32 mouse cellular contexts compared by ENCODE assay signal in genomic region chr4:108037027-108037426, GRCm38 (mm10). TPM values are rescaled to one million over a fixed set of nuclear protein-coding genes. Genes with fewer than 3 reads are reported as not detected.
A peak's percentile ranks its signal among the peaks of the same experiment; 100 is the strongest.
DNase-seq lines count a peak whose midpoint lies in the region; ATAC-seq and TF ChIP-seq lines count a peak whose summit lies in the region.
"Had no signal": no experiment of that assay in that cellular context is flagged by ENCODE, and none has a peak within 500 bp of the region (broad histone marks: within the 10 kb centered on the region; RNA-seq: fewer than 3 reads in every experiment).

No protein-coding gene starts in this region.

- 75% methylated on average over 8 of the region's 8 CpGs for WGBS in heart, adult 2 months
- 71% methylated on average over 8 of the region's 8 CpGs for whole genome bisulfite sequencing in liver, adult 2 months
- WGBS in neural tube, embryonic 15.5 days: 64% methylated on average over 8 of the region's 8 CpGs
- WGBS in midbrain, embryonic 11.5 days: 75% methylated on average over 8 of the region's 8 CpGs

- no peaks in the 10 kb centered on the region for H3K9me3 ChIP-seq in neural tube, embryonic 15.5 days (replicated peaks)
- no peaks in the 10 kb centered on the region for H3K9me3 ChIP-seq in midbrain, embryonic 11.5 days (ENCODE audit: control insufficient read depth, low read length)
- H3K9me3 ChIP-seq: embryonic facial prominence, embryonic 13.5 days; G1E; hindbrain, embryonic 12.5 days; intestine, embryonic 15.5 days; midbrain, embryonic 10.5 days; neural tube, embryonic 12.5 days; stomach, embryonic 15.5 days had no signal

- DNase-seq in gastrocnemius, adult 18-20 months (ENCODE audit: low spot score): peak; percentile 49
- DNase-seq in gastrocnemius, postnatal 10 days: no peak
- DNase-seq in heart, adult 2 months: peak; percentile 35 to 54
- no peak for DNase-seq in heart, postnatal 4 days
- peak; percentile 19 for DNase-seq in liver, adult 2 months (ENCODE audit: extremely low read depth, low read depth, low spot score)
- no peak for DNase-seq in liver
- DNase-seq in midbrain, embryonic 11.5 days (ENCODE audit: low spot score, missing footprints): no peak
- DNase-seq: adrenal gland, postnatal 14 days; cerebellum, adult 18-20 months; cerebellum, postnatal 10 days; kidney, adult 2 months; kidney, postnatal 36 days; layer of hippocampus, postnatal 36 days; left cerebral cortex, postnatal 4 days; lung, adult 2 months; lung, postnatal 10 days; retina, postnatal 1 day; right cerebral cortex, postnatal 14 days had no signal

- 0 out of 2 replicates have a peak, but pooled peaks have one; percentile 2 for TF ChIP-seq CTCF in heart, adult 2 months (IDR thresholded peaks at IDR 0.05)
- no peak for TF ChIP-seq CTCF in liver, adult 2 months (IDR thresholded peaks at IDR 0.05; ENCODE audit: low read depth, low read length)

- H3K4me3 ChIP-seq in heart, adult 2 months: no peak overlapping the region
- H3K4me3 ChIP-seq in liver, adult 2 months (ENCODE audit: insufficient read depth, low read depth, low read length): no peak overlapping the region
- H3K4me3 ChIP-seq in neural tube, embryonic 15.5 days (replicated peaks): no peak overlapping the region
- H3K4me3 ChIP-seq in midbrain, embryonic 11.5 days (ENCODE audit: low read depth, low read length): no peak overlapping the region
- H3K4me3 ChIP-seq: embryonic facial prominence, embryonic 13.5 days; hindbrain, embryonic 12.5 days; intestine, embryonic 15.5 days; midbrain, embryonic 10.5 days; neural tube, embryonic 12.5 days; stomach, embryonic 15.5 days had no signal

- TF ChIP-seq POLR2A in heart, adult 2 months (IDR thresholded peaks at IDR 0.05; ENCODE audit: insufficient read depth, low read depth, low read length): no peak
- TF ChIP-seq POLR2A in liver, adult 2 months (IDR thresholded peaks at IDR 0.05; ENCODE audit: extremely low read depth, insufficient read depth, low read length): no peak

- peak; percentile 53; the same call in 1 of the 2 replicates for ATAC-seq in neural tube, embryonic 15.5 days (ENCODE audit: low FRiP score)
- no peak for ATAC-seq in midbrain, embryonic 11.5 days (ENCODE audit: low FRiP score)
- ATAC-seq: hindbrain, postnatal 0 days; intestine, embryonic 15.5 days; midbrain, embryonic 16.5 days; Patski had no signal

- H3K36me3 ChIP-seq in heart, adult 2 months (ENCODE audit: control insufficient read depth, insufficient read depth, low read length): no peaks in the 10 kb centered on the region
- peaks cover under 1% of the 10 kb centered on the region; the same call in 1 of the 2 replicates for H3K36me3 ChIP-seq in liver, adult 2 months (ENCODE audit: control insufficient read depth, insufficient read depth, low read length)
- H3K36me3 ChIP-seq in neural tube, embryonic 15.5 days: peaks cover 3% of the 10 kb centered on the region; the same call in 1 of the 2 replicates
- no peaks in the 10 kb centered on the region for H3K36me3 ChIP-seq in midbrain, embryonic 11.5 days (ENCODE audit: control insufficient read depth, insufficient read depth, low read length)
- H3K36me3 ChIP-seq: intestine, embryonic 15.5 days; stomach, embryonic 15.5 days had no signal

- H3K4me2 ChIP-seq in neural tube, embryonic 15.5 days: no peak overlapping the region
- no peak overlapping the region for H3K4me2 ChIP-seq in midbrain, embryonic 11.5 days
- H3K4me2 ChIP-seq: embryonic facial prominence, embryonic 13.5 days; hindbrain, embryonic 12.5 days; intestine, embryonic 15.5 days; neural tube, embryonic 12.5 days; stomach, embryonic 15.5 days had no signal

- H3K27me3 ChIP-seq in heart, adult 2 months (ENCODE audit: control insufficient read depth, insufficient read depth, low read length): no peaks in the 10 kb centered on the region
- H3K27me3 ChIP-seq in liver, adult 2 months (ENCODE audit: control insufficient read depth, insufficient read depth, low read length): no peaks in the 10 kb centered on the region
- H3K27me3 ChIP-seq in neural tube, embryonic 15.5 days (replicated peaks): peaks cover 18% of the 10 kb centered on the region
- peaks cover 13% of the 10 kb centered on the region for H3K27me3 ChIP-seq in midbrain, embryonic 11.5 days (ENCODE audit: control insufficient read depth, insufficient read depth, low read length)
- H3K27me3 ChIP-seq: Patski had no signal

- TF ChIP-seq EP300 in heart, adult 2 months (IDR thresholded peaks at IDR 0.05; ENCODE audit: insufficient read depth, low read depth, low read length): no peak

- no peaks in the 10 kb centered on the region for H3K4me1 ChIP-seq in heart, adult 2 months (ENCODE audit: control insufficient read depth, insufficient read depth, low read length)
- H3K4me1 ChIP-seq in liver, adult 2 months (ENCODE audit: control insufficient read depth, insufficient read depth, low read length): peaks cover 3% of the 10 kb centered on the region; the same call in 1 of the 2 replicates
- peaks cover 7% of the 10 kb centered on the region for H3K4me1 ChIP-seq in neural tube, embryonic 15.5 days
- no peaks in the 10 kb centered on the region for H3K4me1 ChIP-seq in midbrain, embryonic 11.5 days (ENCODE audit: control insufficient read depth, insufficient read depth, low read length)

- intact Hi-C loops in heart, adult 2 months (cut with DNase I): no loop called here

- peak overlapping the region; percentile 29 for H3K27ac ChIP-seq in heart, adult 2 months
- H3K27ac ChIP-seq in liver, adult 2 months (replicated peaks; ENCODE audit: insufficient read depth, low read depth, low read length): no peak overlapping the region
- no peak overlapping the region for H3K27ac ChIP-seq in neural tube, embryonic 15.5 days (replicated peaks)
- H3K27ac ChIP-seq in midbrain, embryonic 11.5 days (ENCODE audit: low read depth, low read length): no peak overlapping the region
- H3K27ac ChIP-seq: embryonic facial prominence, embryonic 13.5 days; hindbrain, embryonic 12.5 days; hindbrain, postnatal 0 days; intestine, embryonic 15.5 days; liver, embryonic 14.5 days; midbrain, embryonic 10.5 days; neural tube, embryonic 12.5 days; stomach, embryonic 15.5 days had no signal

- no peak overlapping the region for H3K9ac ChIP-seq in heart, adult 2 months (ENCODE audit: low read depth, low read length)
- no peak overlapping the region for H3K9ac ChIP-seq in liver, adult 2 months (ENCODE audit: low read depth, low read length)
- no peak overlapping the region for H3K9ac ChIP-seq in neural tube, embryonic 15.5 days (replicated peaks)
- no peak overlapping the region for H3K9ac ChIP-seq in midbrain, embryonic 11.5 days (ENCODE audit: low read length)
- H3K9ac ChIP-seq: embryonic facial prominence, embryonic 13.5 days; hindbrain, embryonic 12.5 days; intestine, embryonic 15.5 days; liver, embryonic 14.5 days; neural tube, embryonic 12.5 days; stomach, embryonic 15.5 days had no signal

- no peaks in the 10 kb centered on the region for H3K79me2 ChIP-seq in heart, adult 2 months (replicated peaks; ENCODE audit: control insufficient read depth, insufficient read depth, low read length)
- H3K79me2 ChIP-seq in liver, adult 2 months (ENCODE audit: control insufficient read depth, insufficient read depth, low read length): no peaks in the 10 kb centered on the region

RNA-seq across cellular contexts. Expression of gene Podn, which starts 59.2 kb away (rescaled TPM):
- total RNA-seq in gastrocnemius, adult 18-20 months (2021): 1 to 10 TPM; 8.0 to 9.5 TPM
- total RNA-seq in gastrocnemius, postnatal 10 days (2021): 1 to 10 TPM; 7.6 to 9.7 TPM
- total RNA-seq in heart, adult 2 months (2021): 10 to 100 TPM; 17.9 to 20.8 TPM
- polyA plus RNA-seq in heart, adult 2 months (2012; rRNA removed): 63.3 and 79.6 TPM in 2 replicates
- total RNA-seq in heart, postnatal 4 days (2021): 10 to 100 TPM in 1 of 2 experiments, 1 to 10 TPM in 1; 10.0 to 10.8 TPM
- total RNA-seq in liver, adult 2 months (2014; rRNA removed): 1.9 and 2.7 TPM in 2 replicates
- 2.9 and 3.8 TPM in 2 replicates for polyA plus RNA-seq in liver, adult 2 months (2012; rRNA removed)
- polyA plus RNA-seq in neural tube, embryonic 15.5 days (2015; fragmentation: Nextera tagmentation; extraction: Ambion mirVana): 0.32 and 0.44 TPM in 2 replicates
- polyA plus RNA-seq in midbrain, embryonic 11.5 days (2014; fragmentation: Nextera tagmentation; extraction: Ambion mirVana): 0.21 and 0.45 TPM in 2 replicates
- total RNA-seq: common myeloid progenitor, adult 5-6 weeks; G1E; granulocyte monocyte progenitor cell, adult 5-6 weeks had no signal
- polyA plus RNA-seq: G1E had no signal

Comparison
In these comparisons a context has a peak if more than half of its experiments do, and no peak if none do; other contexts are left out.
1. DNase-seq: peak in gastrocnemius, adult 18-20 months (single experiment), heart, adult 2 months (2 of 2) and liver, adult 2 months (single experiment); none in gastrocnemius, postnatal 10 days (single experiment), heart, postnatal 4 days (single experiment), liver (single experiment) and midbrain, embryonic 11.5 days (single experiment).